Mouse (Mus musculus): Measurements from ENCODE around the gene St6galnac5.

DNA sequence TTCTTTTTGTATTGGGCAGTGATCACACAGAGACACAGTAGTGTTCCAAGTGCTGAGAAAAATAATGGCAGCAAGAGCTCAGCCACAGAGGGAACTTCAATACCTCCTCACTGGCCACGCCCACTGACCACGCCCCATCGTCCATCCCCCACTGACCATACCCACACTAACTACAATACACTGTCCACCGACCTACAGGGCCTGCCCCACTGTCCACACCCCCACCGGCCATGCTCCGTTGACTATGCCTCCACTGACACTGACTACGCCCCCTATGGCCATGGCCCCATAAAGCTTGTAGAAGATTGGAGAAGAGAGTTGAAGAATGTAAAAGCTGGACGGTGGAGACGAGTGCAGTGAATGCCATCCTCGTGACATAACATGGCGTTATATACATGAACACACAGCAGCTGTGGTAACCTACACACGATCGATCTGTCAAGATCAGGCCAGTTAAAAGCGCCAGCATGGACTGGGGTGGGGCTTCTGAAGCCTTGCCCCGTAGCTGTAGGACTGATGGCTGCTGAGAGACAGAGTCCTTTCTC lies 32.7 kb downstream of the St6galnac5 start:
- TF ChIP-seq CTCF (IDR thresholded peaks at IDR 0.05; ENCODE audit: extremely low read depth, insufficient read depth, insufficient read length, insufficient replicate concordance): no peak
- TF ChIP-seq POLR2A (IDR thresholded peaks at IDR 0.05; ENCODE audit: low read depth, low read length): no peak

Measured in spleen, adult 2 months (tissue).